In genomic region chr2:92486403-92486802, GRCm38 (mm10) we compare ENCODE assay signal across 8 mouse cellular contexts. TPM values are rescaled to one million over a fixed set of nuclear protein-coding genes. Genes with fewer than 3 reads are reported as not detected.
A peak's percentile ranks its signal among the peaks of the same experiment; 100 is the strongest.
DNase-seq lines count a peak whose midpoint lies in the region; ATAC-seq and TF ChIP-seq lines count a peak whose summit lies in the region.

No protein-coding gene starts in this region.

- ATAC-seq in forebrain, embryonic 13.5 days: peak; percentile 57; the same call in 1 of the 2 replicates
- no peak for ATAC-seq in liver, embryonic 16.5 days (ENCODE audit: low read depth)
- ATAC-seq in neural tube, embryonic 13.5 days (ENCODE audit: low read depth): peak; percentile 60; the same call in 1 of the 2 replicates

- under 1% methylated on average over 11 of the region's 11 CpGs for WGBS in forebrain, embryonic 13.5 days
- 2% methylated on average over 11 of the region's 11 CpGs for WGBS in liver, embryonic 16.5 days (ENCODE audit: insufficient replicate concordance)
- WGBS in neural tube, embryonic 13.5 days: 2% methylated on average over 11 of the region's 11 CpGs

- H3K4me1 ChIP-seq in E14TG2a.4 (replicated peaks; ENCODE audit: low read depth, low read length): peaks cover 19% of the 10 kb centered on the region
- peaks cover 7% of the 10 kb centered on the region for H3K4me1 ChIP-seq in forebrain, embryonic 13.5 days
- peaks cover 12% of the 10 kb centered on the region for H3K4me1 ChIP-seq in liver, embryonic 16.5 days (ENCODE audit: control insufficient read depth, low read depth, low read length)
- peaks cover 31% of the 10 kb centered on the region for H3K4me1 ChIP-seq in neural tube, embryonic 13.5 days (replicated peaks)

- H3K4me2 ChIP-seq in forebrain, embryonic 13.5 days: peak overlapping the region; percentile 47
- peak overlapping the region; percentile 21; the same call in 1 of the 2 replicates for H3K4me2 ChIP-seq in liver, embryonic 16.5 days (ENCODE audit: low read depth, low read length)
- H3K4me2 ChIP-seq in neural tube, embryonic 13.5 days: peak overlapping the region; percentile 42

- no peak overlapping the region for H3K4me3 ChIP-seq in E14TG2a.4 (replicated peaks; ENCODE audit: low read length)
- H3K4me3 ChIP-seq in forebrain, embryonic 13.5 days: no peak overlapping the region
- no peak overlapping the region for H3K4me3 ChIP-seq in liver, embryonic 16.5 days (ENCODE audit: low read depth, low read length)
- H3K4me3 ChIP-seq in neural tube, embryonic 13.5 days: no peak overlapping the region

- H3K9ac ChIP-seq in forebrain, embryonic 13.5 days: no peak overlapping the region
- no peak overlapping the region for H3K9ac ChIP-seq in liver, embryonic 16.5 days (ENCODE audit: low read depth, low read length)
- no peak overlapping the region for H3K9ac ChIP-seq in neural tube, embryonic 13.5 days

- H3K9me3 ChIP-seq in E14TG2a.4 (ENCODE audit: low read length): no peaks in the 10 kb centered on the region
- no peaks in the 10 kb centered on the region for H3K9me3 ChIP-seq in forebrain, embryonic 13.5 days (replicated peaks)
- H3K9me3 ChIP-seq in liver, embryonic 16.5 days (replicated peaks; ENCODE audit: control insufficient read depth, low read length): no peaks in the 10 kb centered on the region
- H3K9me3 ChIP-seq in neural tube, embryonic 13.5 days: no peaks in the 10 kb centered on the region

- H3K27me3 ChIP-seq in E14TG2a.4 (ENCODE audit: insufficient read depth, low read length): peaks cover 63% of the 10 kb centered on the region
- H3K27me3 ChIP-seq in forebrain, embryonic 13.5 days: peaks cover 33% of the 10 kb centered on the region
- peaks cover 15% of the 10 kb centered on the region for H3K27me3 ChIP-seq in liver, embryonic 16.5 days (ENCODE audit: control insufficient read depth, insufficient read depth, low read depth, low read length)
- peaks cover 39% of the 10 kb centered on the region for H3K27me3 ChIP-seq in neural tube, embryonic 13.5 days

- peak; percentile 100 for TF ChIP-seq CTCF in E14TG2a.4 (conservative IDR thresholded peaks at IDR 0.05; ENCODE audit: low read length)

- intact Hi-C loops in heart, postnatal 10 days (cut with DNase I): loop anchor here (5.0 kb wide), 2 partner anchors 116 to 266 kb away; no protein-coding TSS in a partner anchor

- no peak overlapping the region for H3K27ac ChIP-seq in forebrain, embryonic 13.5 days
- no peak overlapping the region for H3K27ac ChIP-seq in liver, embryonic 16.5 days (ENCODE audit: low read length)
- no peak overlapping the region for H3K27ac ChIP-seq in neural tube, embryonic 13.5 days (replicated peaks)

- no peaks in the 10 kb centered on the region for H3K36me3 ChIP-seq in E14TG2a.4 (ENCODE audit: insufficient read depth, low read length)
- H3K36me3 ChIP-seq in forebrain, embryonic 13.5 days (ENCODE audit: poor library complexity, severe bottlenecking): no peaks in the 10 kb centered on the region
- no peaks in the 10 kb centered on the region for H3K36me3 ChIP-seq in liver, embryonic 16.5 days (ENCODE audit: control insufficient read depth, insufficient read depth)
- H3K36me3 ChIP-seq in neural tube, embryonic 13.5 days: no peaks in the 10 kb centered on the region

- peak; percentile 47 for DNase-seq in c-Kit-positive CD71-positive TER-119-positive erythroid progenitor cells, embryonic 14.5 days (ENCODE audit: low spot score)
- DNase-seq in heart, postnatal 10 days: peak; percentile 79 to 88
- DNase-seq in kidney, postnatal 4 days: peak; percentile 93 to 95
- peak; percentile 90 for DNase-seq in testis, postnatal 10 days (ENCODE audit: low spot score)

RNA-seq across cellular contexts. Expression of gene Slc35c1, which starts 26.1 kb away (rescaled TPM):
- polyA plus RNA-seq in forebrain, embryonic 13.5 days (2015; fragmentation: Nextera tagmentation; extraction: Ambion mirVana): 6.7 and 9.0 TPM in 2 replicates
- 1 to 10 TPM; 6.7 to 6.9 TPM for total RNA-seq in heart, postnatal 10 days (2021)
- 10.2 and 12.3 TPM in 2 replicates for polyA plus RNA-seq in liver, embryonic 16.5 days (2015; fragmentation: Nextera tagmentation; extraction: Ambion mirVana)
- 12.3 and 13.1 TPM in 2 replicates for polyA plus RNA-seq in neural tube, embryonic 13.5 days (2015; fragmentation: Nextera tagmentation; extraction: Ambion mirVana)

RNA-seq across cellular contexts. Expression of gene Cry2, which starts 52.6 kb away (rescaled TPM):
- polyA plus RNA-seq in forebrain, embryonic 13.5 days (2015; fragmentation: Nextera tagmentation; extraction: Ambion mirVana): 28.2 and 29.4 TPM in 2 replicates
- 10 to 100 TPM; 25.6 to 30.9 TPM for total RNA-seq in heart, postnatal 10 days (2021)
- 13.6 and 15.0 TPM in 2 replicates for polyA plus RNA-seq in liver, embryonic 16.5 days (2015; fragmentation: Nextera tagmentation; extraction: Ambion mirVana)
- polyA plus RNA-seq in neural tube, embryonic 13.5 days (2015; fragmentation: Nextera tagmentation; extraction: Ambion mirVana): 35.9 and 37.7 TPM in 2 replicates
